Mouse (Mus musculus): ENCODE data around the gene Fam120c. TPM values are rescaled to one million over a fixed set of nuclear protein-coding genes. Genes with fewer than 3 reads are reported as not detected.

Gene Fam120c
- total RNA-seq, 2 experiments from 2014 or later: 42.5 to 44.1 TPM

- DNase-seq (ENCODE audit: low spot score in 2 of 2): peak; percentile 90 to 93
Measured at GRCm38 (mm10) chrX:151520458-151521322, 176.7 kb downstream of the Fam120c start, which contains the start of gene Phf8. Phf8 (plus strand) TSS chrX:151520672.

Other genes with a start within 250 kb of the Fam120c start
- gene Tsr2, start 247.6 kb upstream of the Fam120c start, total RNA-seq (2021): 10 to 100 TPM; 91.1 to 91.7 TPM
- gene Wnk3, start 146.1 kb upstream of the Fam120c start, total RNA-seq (2021): 10 to 100 TPM; 45.5 to 51.5 TPM
- gene Phf8, start 176.5 kb downstream of the Fam120c start, total RNA-seq (2021): 10 to 100 TPM; 27.2 to 29.4 TPM